Mouse (Mus musculus) layer of hippocampus, adult 9-10 months (tissue): ENCODE measurements around the gene Lamb3.
A peak's percentile ranks its signal among the peaks of the same experiment; 100 is the strongest.
"Not testable (repeated sequence)": the region's sequence is repeated elsewhere in the genome, so short reads cannot be mapped to it uniquely, and the experiment has no call there.

Source experiments
- DNase-seq: peaks from one replicate; pipeline ENCODE4 v3.0.0; 2022; ENCODE audit warnings: low spot score

Gene Lamb3

DNA sequence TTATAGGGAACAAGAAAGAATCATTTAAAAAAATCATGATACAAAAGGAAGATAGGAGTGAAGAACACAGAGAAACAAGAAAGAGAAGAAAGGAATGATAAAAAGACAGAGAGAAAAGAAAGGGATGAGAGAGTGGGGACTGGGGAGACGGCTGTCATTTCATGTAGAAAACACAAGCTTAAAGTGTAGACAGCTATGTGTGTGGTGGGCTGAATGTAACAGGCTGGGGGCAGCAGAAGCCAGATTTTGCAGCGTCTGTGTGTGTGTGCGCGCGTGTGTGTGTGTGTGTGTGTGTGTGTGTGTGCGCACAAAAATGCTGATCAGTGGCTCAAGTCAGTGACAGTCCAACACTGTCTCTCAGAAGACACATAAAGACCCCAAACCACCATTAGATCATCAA is 36.7 kb downstream of the Lamb3 start:
- DNase-seq: no peak

DNA sequence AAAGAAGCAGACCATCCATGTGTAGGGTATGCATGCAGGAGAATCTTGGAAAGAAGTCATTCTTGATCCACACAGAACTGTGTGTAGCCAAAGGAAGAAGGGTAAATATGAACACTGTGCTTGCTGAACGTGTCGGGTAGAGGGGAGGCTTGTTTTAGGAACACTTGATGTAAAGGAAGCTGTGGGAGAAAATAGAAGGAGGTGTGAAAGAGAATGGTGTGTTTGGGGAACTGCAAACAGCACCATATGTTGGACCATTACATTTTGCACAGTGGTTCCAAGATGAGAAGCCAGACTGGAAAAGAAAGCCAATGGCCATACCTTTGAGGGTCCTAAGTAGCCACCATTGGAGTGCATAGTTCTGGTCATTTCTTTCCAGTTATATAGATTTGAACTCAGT is 42.5 kb downstream of the Lamb3 start:
- DNase-seq: no peak

DNA sequence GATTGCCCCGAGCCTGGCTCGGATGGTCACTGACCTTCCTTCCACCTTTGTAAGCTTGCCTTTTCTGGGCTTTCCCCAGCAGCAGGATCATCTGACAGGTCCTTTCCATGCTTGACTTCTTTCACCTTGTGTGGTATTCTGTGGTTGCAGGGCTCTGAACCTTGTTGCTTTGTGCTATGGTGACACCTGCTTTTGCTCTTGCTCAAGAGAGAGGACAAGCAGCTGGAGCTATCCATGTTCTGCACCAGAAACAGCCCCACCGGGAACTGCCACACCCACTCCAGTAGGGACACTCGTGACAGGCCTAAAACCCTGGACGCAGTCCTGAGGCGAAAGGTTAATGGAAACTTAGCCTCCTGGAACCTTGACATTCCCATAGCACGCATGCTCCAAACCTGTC is 43.9 kb downstream of the Lamb3 start:
- DNase-seq: no peak

DNA sequence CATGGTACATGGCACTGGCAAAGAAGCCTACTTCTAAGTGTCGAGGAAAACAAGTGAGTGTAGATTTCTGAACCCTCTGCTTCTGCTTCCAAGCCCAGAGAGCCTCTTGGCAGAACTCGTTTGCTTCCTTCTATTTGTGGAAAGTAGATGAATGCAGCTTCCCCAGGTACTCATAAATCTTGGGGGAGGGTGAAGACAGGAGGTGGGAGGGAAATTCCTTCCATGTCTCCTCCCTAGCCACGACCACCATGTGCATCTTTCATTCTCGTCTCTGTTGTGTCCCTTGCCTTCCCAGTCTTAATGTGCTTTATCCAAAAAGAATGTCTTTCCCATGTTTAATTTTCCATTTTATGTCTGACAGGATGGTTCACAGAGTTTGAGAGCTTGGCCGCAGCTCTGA is 45.1 kb downstream of the Lamb3 start:
- no peak for DNase-seq

DNA sequence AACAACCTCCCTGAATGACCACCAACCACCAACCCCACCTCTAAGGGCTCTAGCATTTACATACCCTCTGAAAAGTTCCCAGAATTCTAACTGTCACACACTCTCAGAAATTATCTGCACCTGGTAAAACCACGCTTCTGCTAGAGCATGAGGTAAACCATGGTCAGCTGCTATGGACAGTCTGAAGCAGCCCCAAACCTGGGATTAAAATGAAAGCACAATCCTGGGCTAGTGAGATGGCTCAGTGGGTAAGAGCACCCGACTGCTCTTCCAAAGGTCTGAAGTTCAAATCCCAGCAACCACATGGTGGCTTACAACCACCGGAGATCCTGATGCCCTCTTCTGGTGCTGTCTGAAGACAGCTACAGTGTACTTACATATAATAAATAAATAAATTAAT is 46.4 kb downstream of the Lamb3 start:
- not testable (repeated sequence) for DNase-seq

DNA sequence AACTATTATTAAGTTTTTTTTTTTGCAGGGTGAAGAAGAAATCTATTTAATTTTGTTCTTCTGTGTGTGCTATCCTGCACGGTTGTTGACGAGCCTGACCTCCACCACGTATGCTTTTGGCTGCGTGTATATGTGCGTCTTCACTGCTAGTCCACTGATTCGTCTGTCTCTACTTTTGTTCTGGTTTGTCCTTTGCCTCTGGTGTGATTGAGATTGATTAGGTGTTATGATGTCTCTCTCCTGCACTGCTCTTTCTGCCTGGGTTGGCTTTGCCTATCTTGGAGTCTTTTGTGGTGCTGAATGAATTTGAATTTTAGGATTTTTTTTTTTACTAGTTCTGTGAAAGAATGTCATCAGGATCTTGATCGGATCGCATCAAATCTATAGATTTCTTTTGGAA is 47.5 kb downstream of the Lamb3 start:
- no peak for DNase-seq

DNA sequence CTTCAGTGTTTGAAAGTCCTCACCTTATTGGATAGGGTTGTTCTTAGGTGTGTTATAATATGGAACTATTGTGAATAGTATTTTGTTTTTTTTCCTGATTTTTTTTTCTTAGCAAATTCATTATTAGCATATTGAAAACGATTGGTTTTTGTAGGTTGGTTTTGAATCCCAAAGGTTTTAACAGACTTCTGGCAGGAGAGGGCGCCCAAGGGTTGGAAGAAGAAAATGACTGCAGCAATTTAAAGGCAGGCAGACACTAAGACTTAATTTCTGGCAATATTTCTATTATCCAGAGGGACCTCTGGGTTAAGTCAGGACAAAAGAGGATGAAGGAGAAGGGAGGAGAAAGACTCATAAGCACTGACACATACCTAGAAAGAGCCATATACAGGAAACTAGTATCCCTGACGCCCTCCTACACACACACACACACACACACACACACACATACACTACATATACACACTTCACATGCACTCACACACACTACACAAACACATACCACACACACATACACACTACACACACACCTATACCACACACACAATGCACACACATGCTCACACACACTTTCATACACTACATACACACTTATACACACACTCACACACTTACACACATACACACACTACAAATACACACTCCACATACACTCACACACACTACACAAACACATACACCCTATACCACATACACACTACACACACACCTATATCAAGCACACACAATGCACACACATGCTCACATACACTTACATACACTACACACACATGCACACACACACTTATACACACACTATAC is 48.2 kb downstream of the Lamb3 start:
- DNase-seq: no peak

DNA sequence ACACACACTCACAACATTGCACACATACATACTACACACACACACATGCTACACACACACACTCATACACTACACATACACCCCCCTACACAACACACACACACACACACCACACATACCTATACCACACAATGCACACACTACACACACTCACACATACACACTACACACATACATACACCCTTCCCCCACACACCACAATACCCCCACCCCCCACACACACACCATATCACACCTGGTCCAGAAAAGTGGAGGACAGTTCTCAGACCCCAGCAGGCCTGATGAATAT is 48.7 kb downstream of the Lamb3 start:
- DNase-seq: no peak

DNA sequence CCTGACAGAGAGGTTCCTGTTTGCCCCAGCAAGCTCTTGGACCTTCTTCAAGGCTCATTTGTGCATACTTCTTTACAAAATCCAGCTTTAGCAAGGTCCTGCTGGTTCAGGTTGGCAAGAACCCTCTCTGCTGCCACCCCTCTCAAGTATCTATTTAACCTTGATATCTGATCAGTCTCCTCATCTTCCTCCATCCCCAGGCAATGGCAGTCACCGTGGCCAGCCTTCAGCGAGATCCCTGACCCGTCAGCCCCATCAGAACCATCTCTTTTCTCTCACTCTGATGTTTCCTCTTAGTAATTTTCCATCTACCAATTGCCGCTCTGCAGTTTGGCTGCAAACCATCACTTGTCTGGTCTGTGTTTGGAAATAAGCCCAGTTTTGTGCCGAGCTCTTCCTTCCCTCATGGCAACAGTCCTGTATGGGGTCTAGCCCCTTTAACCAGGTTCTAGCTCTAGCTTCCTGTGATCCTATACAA is 49.2 kb downstream of the Lamb3 start:
- no peak for DNase-seq

DNA sequence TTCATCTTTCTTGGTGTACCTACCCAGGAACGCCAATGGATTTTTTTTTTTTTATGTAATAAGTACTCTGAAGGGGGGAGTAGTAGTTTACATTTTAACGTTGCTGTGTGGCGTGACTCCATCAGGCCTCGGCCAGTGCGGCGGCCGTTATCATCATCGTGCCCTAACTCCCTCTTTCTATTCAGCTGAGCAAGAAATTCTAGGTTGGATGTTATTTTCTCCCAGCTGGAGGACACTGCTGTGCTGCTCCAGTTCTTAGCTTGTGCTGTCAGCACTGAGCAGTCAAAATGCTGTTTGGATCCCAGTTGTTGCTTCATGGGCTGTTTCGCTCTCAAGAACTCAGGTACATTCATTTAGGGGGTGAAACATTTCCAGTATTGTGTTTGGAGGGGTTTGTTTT is 52.1 kb downstream of the Lamb3 start:
- no peak for DNase-seq

DNA sequence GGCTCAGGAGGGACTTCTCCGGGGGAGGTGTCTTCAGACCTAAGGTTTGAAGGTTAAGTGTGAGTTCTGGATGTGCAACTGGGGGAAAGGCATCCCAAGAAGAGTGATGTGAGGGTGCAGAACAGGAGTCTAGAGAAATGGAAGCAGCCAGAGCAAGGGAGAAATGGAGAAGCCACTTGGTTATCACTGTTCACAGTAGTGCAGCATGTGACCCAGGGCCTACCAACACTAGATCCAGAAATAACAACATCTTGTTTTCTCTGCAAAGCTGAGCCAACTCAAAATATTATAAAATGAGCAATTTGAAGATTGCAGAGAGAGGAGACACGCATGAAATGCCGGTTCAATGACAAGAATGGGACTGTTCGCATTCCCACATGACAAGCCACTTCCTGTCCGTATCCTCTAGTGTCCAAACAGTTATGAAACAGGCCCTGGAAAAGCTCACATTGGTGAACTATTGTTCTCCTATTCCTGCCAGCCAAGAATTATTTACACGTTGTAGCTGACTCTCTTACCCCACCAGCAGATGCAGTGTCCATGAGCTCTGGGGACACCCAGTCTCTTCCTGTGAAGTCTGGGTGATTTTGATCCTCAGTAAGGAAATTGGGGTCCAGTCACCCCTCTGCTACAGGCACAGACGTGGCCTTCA is 54.5 kb downstream of the Lamb3 start:
- no peak for DNase-seq

DNA sequence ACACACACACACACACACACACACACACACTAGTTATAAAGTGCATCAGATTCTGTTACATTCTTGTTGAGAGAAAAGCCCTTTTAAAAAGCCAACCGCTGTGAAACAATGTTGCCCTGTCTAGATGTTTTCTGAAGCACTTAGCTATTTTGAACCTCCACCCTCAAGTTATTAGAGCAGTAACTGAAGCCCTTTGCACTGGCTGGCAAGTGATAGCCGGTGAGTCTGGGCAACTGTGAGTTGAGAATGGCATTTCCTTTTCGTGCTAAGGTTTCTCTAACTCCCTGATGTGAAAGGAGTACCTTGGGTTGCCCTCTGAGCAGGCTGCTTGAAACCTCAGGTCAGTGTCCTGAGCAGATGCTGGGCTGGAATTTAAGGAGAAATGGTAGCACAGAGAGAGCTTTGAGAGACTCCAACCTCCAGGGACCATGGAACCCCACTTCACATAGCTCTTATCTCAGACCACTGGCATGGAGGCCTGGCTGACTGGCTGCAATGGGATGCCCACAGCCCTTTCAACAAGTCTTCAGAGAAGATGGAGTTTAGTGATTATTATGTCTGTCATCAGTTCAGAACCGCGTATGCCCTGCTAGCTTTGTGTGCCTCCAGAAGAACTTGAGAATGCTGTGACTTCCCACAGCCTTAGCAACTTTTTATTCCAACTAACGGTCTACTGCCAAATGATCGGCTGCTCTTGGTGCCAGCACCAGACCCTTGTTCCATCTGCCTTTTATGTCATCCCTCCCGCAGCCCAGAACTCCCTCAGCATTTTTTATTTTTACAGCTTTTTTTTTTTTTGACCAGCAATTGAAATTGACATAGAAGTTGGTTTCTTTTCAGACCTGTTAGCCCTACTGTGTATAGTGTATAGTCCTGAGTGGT is 55.8 kb downstream of the Lamb3 start:
- DNase-seq: no peak

DNA sequence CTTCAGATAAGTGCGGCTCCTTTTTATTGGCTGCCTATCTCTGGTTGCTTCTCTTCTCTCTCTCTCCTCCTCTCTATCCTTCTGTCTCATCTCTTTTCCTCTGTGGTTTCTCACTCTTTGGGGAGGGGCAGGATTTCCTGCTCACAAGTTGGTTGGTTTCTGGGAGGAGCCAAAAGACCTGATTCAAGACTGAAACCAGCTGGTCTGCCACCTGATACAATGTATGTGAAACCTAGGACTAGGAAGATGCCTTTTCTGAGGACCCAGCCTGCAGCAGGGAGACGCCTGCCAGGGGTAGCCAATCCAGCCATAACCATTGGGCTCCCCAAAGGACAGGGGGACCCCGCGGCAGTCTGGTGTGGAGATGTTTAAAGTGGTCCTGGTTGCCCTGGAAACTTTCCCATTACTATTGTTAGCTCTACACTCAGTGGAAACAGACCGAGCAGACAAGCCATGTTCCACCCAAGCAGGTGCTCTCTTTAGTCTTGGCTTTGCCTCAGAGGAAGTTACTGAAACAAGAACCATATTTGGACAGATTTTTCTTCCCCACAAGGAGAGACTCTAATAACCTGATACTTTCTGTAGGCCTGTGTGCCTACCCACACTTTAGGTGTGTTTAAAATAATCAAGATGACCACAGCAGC is 56.6 kb downstream of the Lamb3 start, which contains the start of gene Hsd11b1:
Gene Hsd11b1, minus strand, starts transcription at position 121 of the 644 bp plus-strand sequence.
- DNase-seq: no peak

DNA sequence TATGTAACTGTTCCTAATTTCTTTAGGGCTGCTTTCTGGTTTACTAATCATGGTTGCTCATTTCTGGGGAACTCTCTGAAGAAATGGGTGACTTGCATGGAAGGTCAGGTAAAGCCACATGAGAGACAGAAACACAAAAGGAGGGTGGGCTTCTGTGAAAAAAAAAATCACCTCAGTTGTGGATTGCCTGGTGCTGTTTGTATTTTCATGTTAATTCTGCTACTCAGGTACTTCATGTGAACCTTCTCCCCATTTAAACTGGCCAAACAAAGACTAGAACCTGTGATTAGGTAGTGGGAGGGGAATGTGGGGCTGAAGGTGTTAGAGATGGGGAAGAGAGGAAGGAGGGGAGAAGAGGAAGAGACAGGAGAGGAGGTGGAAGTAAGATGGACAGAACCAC is 58.2 kb downstream of the Lamb3 start:
- DNase-seq: no peak

DNA sequence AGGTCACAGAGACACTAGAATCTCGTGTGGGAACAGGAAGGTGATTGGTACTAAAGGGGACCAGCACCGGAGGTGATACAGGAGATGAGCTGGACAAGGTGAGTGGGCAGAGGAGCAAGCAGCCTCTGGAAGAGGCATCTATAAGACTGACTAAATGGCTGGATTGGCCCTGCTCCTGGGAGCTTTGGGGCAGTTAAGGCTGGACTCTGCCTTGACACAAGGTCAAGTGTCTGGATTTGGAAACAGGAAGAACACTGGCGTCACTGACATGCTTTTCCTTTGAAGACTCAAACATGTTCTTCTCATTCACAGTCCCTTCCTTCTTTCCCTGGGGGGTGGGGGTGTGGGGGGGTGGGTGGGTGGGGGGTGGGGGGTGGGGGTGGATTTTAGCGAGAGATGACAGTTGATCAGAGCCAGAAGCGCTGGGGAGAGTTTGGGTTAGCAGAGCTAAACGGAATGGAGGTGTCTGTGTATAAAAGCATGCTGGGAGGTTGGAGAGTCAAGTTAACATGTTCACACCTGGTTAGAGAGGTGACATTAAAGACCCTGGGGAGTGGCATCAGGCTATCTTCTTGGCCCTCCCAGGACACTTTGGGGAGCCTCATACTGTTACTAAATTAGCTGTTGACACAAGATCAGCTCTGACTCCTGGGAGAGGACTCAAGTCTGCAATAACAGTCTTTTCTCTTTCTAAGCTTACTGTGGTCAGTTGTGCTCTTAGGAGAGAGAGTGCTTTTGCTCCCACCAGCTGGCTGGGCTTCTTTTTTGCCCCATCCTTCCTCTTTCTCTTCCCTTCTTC is 63.7 kb downstream of the Lamb3 start:
- no peak for DNase-seq

DNA sequence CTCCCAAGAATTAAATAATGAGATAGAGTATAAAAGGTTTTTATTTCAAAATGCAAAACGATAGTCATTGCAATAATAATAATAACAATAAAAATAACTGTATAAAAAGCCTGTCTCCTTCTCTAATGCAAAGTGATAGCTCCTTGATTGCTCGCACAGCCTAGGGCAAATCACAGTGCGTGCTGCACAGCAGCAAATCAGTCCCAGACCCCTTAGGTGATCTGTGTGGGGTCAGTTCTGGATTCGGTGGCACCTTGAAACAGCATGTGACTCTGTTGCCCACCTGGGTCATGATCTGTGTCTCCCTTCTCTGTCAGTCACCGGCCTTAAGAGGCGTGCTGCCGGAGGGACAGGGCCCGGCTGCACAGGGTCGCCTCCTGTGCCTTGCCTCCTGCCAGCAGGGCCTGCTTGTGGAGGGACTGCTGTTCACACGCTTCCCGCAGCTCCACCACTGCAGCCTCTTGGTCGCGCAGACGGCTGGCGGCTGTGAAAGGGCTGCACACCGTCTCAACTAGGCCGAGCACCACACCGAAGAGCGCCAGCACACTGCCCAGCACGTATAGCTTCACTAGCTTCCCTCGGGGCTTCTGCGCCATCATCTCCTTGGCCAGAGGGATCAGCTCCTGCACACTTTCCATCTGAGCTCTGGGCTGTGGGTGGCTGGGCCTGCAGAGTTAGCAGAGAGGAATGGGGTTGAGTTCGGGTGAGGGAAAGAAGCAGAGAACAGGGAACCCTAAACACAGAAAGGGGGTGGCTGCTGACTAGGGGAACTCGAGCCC is 64.8 kb downstream of the Lamb3 start:
- no peak for DNase-seq

DNA sequence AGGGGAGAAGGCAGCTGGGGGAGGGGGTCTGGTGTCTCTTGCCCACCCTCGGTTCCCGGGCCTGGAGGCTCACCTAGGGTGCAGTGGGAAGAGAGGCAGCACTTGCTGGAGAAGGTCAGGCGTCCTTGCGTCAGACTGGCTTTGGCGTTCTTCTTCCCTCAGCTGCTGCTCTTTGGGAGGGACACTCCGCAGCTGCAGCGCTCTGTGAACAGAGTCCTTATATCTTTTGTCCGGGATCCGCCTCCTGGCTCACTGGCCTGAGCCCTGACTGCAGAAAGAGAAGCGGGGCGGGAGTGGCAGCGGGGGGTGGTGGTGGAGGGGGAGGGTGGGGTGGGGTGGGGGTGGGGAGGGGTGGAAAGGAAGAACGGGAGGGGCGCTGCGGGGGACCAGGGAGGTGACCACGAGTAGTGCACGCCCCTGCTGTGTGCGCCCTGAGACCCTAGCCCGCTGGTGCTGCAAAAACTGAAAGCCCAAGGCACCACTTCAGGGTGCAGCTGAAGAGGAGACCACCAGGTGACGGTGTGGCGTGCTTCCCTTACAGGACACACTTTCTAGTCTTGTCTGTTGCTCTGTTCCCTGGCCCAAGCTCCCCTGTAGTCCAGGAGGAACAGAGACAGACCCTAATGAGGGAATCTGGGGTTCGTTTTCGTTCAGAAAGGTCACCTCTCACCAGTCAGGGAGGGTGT is 65.6 kb downstream of the Lamb3 start, which contains the start of gene G0s2:
Gene G0s2, minus strand, starts transcription at position 302 of the 686 bp plus-strand sequence.
- peak; percentile 25 for DNase-seq

DNA sequence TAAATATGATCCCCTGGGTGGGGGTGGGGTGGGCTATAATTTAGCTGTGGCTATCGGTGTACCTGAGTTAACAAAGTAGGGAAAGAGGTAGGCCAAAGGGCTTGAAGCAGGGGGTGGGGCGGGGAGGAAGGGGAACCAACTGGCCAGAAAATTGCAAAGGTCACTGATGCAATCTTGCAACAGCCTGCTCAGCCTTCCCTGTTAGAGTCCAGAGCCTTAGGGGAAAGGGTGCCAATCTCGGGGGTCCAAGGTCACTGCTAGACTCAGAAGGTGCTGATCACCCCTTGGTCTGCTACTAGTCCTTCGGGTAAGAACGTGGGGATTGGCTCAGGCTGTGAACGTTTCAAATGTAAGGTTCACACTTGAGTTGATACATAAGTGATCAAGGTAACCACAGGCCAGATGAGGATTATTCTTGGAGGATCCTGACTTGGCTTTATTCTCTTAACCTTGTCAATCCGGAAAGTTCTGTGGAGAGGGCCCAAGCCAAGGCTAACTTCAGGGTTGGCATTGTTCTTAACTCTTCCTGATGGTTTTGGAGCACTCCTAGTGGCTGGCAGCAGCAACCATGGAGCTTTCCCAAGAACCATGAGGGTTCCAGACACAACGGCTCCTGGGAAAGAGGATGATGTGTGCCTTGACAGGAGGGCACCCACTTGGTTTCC is 67.0 kb downstream of the Lamb3 start:
- DNase-seq: no peak

DNA sequence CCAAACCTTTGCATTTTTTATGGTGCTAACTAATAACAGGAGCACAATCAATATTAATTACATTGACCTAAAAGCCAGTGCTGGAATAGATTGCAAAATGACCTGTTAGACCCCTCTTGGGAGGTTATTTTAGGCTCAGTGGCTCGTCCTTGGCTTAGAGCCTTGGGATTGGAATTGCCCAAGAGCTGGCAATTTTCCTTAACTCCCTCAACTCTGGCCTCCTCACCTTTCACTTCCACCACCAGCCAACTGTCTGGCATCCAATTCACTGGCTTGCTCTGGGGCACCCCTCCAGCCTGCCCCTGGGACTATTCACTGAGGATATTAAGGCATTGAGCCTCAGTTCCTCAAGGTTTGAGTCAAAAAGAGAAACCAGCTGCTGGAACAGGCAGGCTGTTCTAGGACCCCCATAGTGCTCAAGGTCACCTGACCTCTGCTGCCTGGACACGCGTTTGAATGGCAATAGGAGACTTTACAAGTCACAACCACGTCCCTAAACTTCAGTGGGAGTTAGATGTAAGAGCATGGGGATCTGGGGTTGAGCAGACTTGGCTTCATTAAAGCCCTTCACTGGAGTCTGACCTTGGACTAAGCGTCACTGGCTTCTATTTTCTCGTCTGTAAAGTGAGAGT is 71.0 kb downstream of the Lamb3 start:
- DNase-seq: no peak
